ENCODE assay signal across 22 mouse cellular contexts in genomic region chr13:97067691-97068090, GRCm38 (mm10). TPM values are rescaled to one million over a fixed set of nuclear protein-coding genes. Genes with fewer than 3 reads are reported as not detected.
DNase-seq lines count a peak whose midpoint lies in the region; ATAC-seq and TF ChIP-seq lines count a peak whose summit lies in the region.
"Had no signal": no experiment of that assay in that cellular context is flagged by ENCODE, and none has a peak within 500 bp of the region (broad histone marks: within the 10 kb centered on the region; RNA-seq: fewer than 3 reads in every experiment).

No protein-coding gene starts in this region.

- WGBS in forebrain, embryonic 10.5 days: 4% methylated on average over 6 of the region's 6 CpGs
- 19% methylated on average over 6 of the region's 6 CpGs for WGBS in forebrain, postnatal 0 days
- WGBS in midbrain, embryonic 11.5 days: 3% methylated on average over 6 of the region's 6 CpGs
- 2% methylated on average over 6 of the region's 6 CpGs for WGBS in midbrain, embryonic 13.5 days
- WGBS in embryonic facial prominence, embryonic 10.5 days: 3% methylated on average over 6 of the region's 6 CpGs
- WGBS in liver, embryonic 16.5 days (ENCODE audit: insufficient replicate concordance): 33% methylated on average over 6 of the region's 6 CpGs

- ATAC-seq in forebrain, postnatal 0 days: no peak
- ATAC-seq in midbrain, embryonic 11.5 days (ENCODE audit: low FRiP score): no peak
- ATAC-seq in midbrain, embryonic 13.5 days: no peak
- no peak for ATAC-seq in liver, embryonic 16.5 days (ENCODE audit: low read depth)
- ATAC-seq: intestine, embryonic 16.5 days had no signal

- H3K36me3 ChIP-seq in forebrain, embryonic 10.5 days (replicated peaks): no peaks in the 10 kb centered on the region
- no peaks in the 10 kb centered on the region for H3K36me3 ChIP-seq in forebrain, postnatal 0 days (ENCODE audit: insufficient read depth)
- no peaks in the 10 kb centered on the region for H3K36me3 ChIP-seq in midbrain, embryonic 11.5 days (ENCODE audit: control insufficient read depth, insufficient read depth, low read length)
- H3K36me3 ChIP-seq in midbrain, embryonic 13.5 days: no peaks in the 10 kb centered on the region
- H3K36me3 ChIP-seq in embryonic facial prominence, embryonic 10.5 days (replicated peaks): no peaks in the 10 kb centered on the region
- H3K36me3 ChIP-seq in liver, embryonic 16.5 days (ENCODE audit: control insufficient read depth, insufficient read depth): no peaks in the 10 kb centered on the region
- H3K36me3 ChIP-seq: embryonic facial prominence, embryonic 13.5 days; forebrain, embryonic 12.5 days; hindbrain, embryonic 15.5 days; kidney, embryonic 15.5 days; stomach, embryonic 15.5 days had no signal

- peaks cover 46% of the 10 kb centered on the region for H3K4me1 ChIP-seq in forebrain, embryonic 10.5 days
- no peaks in the 10 kb centered on the region for H3K4me1 ChIP-seq in forebrain, postnatal 0 days (ENCODE audit: insufficient read depth)
- peaks cover 4% of the 10 kb centered on the region for H3K4me1 ChIP-seq in midbrain, embryonic 11.5 days (ENCODE audit: control insufficient read depth, insufficient read depth, low read length)
- 0 out of 2 replicates have a peak, but pooled peaks cover 12% of the 10 kb centered on the region for H3K4me1 ChIP-seq in midbrain, embryonic 13.5 days (replicated peaks)
- peaks cover 26% of the 10 kb centered on the region for H3K4me1 ChIP-seq in embryonic facial prominence, embryonic 10.5 days
- peaks cover 44% of the 10 kb centered on the region for H3K4me1 ChIP-seq in liver, embryonic 16.5 days (ENCODE audit: control insufficient read depth, low read depth, low read length)
- H3K4me1 ChIP-seq: embryonic facial prominence, embryonic 13.5 days had no signal

- H3K4me3 ChIP-seq in forebrain, embryonic 10.5 days: peak overlapping the region; percentile 25; the same call in 1 of the 2 replicates
- H3K4me3 ChIP-seq in forebrain, postnatal 0 days (ENCODE audit: low read depth, low read length): no peak overlapping the region
- no peak overlapping the region for H3K4me3 ChIP-seq in midbrain, embryonic 11.5 days (ENCODE audit: low read depth, low read length)
- H3K4me3 ChIP-seq in midbrain, embryonic 13.5 days (replicated peaks): no peak overlapping the region
- no peak overlapping the region for H3K4me3 ChIP-seq in embryonic facial prominence, embryonic 10.5 days
- H3K4me3 ChIP-seq in liver, embryonic 16.5 days (ENCODE audit: low read depth, low read length): peak overlapping the region; percentile 52
- H3K4me3 ChIP-seq: embryonic facial prominence, embryonic 13.5 days; forebrain, embryonic 12.5 days; hindbrain, embryonic 15.5 days; kidney, embryonic 15.5 days; stomach, embryonic 15.5 days had no signal

- no peak overlapping the region for H3K4me2 ChIP-seq in forebrain, postnatal 0 days (ENCODE audit: low read depth)
- H3K4me2 ChIP-seq in midbrain, embryonic 11.5 days: peak overlapping the region; percentile 12; the same call in 1 of the 2 replicates
- H3K4me2 ChIP-seq in midbrain, embryonic 13.5 days (replicated peaks): no peak overlapping the region
- H3K4me2 ChIP-seq in liver, embryonic 16.5 days (ENCODE audit: low read depth, low read length): peak overlapping the region; percentile 65
- H3K4me2 ChIP-seq: embryonic facial prominence, embryonic 13.5 days; forebrain, embryonic 12.5 days; hindbrain, embryonic 15.5 days; kidney, embryonic 15.5 days; stomach, embryonic 15.5 days had no signal

- H3K9me3 ChIP-seq in forebrain, embryonic 10.5 days: peaks cover 6% of the 10 kb centered on the region; the same call in 1 of the 2 replicates
- H3K9me3 ChIP-seq in forebrain, postnatal 0 days (ENCODE audit: low read length): no peaks in the 10 kb centered on the region
- no peaks in the 10 kb centered on the region for H3K9me3 ChIP-seq in midbrain, embryonic 11.5 days (ENCODE audit: control insufficient read depth, low read length)
- H3K9me3 ChIP-seq in midbrain, embryonic 13.5 days: no peaks in the 10 kb centered on the region
- H3K9me3 ChIP-seq in embryonic facial prominence, embryonic 10.5 days: peaks cover 5% of the 10 kb centered on the region; the same call in 1 of the 2 replicates
- H3K9me3 ChIP-seq in liver, embryonic 16.5 days (replicated peaks; ENCODE audit: control insufficient read depth, low read length): no peaks in the 10 kb centered on the region
- H3K9me3 ChIP-seq: embryonic facial prominence, embryonic 13.5 days; forebrain, embryonic 12.5 days; hindbrain, embryonic 15.5 days; stomach, embryonic 15.5 days had no signal

- DNase-seq in forebrain, embryonic 10.5 days (ENCODE audit: extremely low spot score, low spot score): peak; percentile 31
- DNase-seq in forebrain, postnatal 0 days: no peak
- DNase-seq in midbrain, embryonic 11.5 days (ENCODE audit: low spot score, missing footprints): peak; percentile 89
- DNase-seq in embryonic facial prominence, embryonic 10.5 days (ENCODE audit: low spot score): peak; percentile 18
- no peak for DNase-seq in spleen, adult 18-20 months
- no peak for DNase-seq in frontal cortex, postnatal 25 days (ENCODE audit: low spot score in 2 of 2)
- DNase-seq: cerebellum, postnatal 10 days; layer of hippocampus, postnatal 36 days; lung, adult 18-20 months; right cerebral cortex, adult 18-20 months had no signal

- H3K27ac ChIP-seq in forebrain, embryonic 10.5 days: peak overlapping the region; percentile 48
- no peak overlapping the region for H3K27ac ChIP-seq in forebrain, postnatal 0 days (ENCODE audit: low read depth, low read length)
- no peak overlapping the region for H3K27ac ChIP-seq in midbrain, embryonic 11.5 days (ENCODE audit: low read depth, low read length)
- no peak overlapping the region for H3K27ac ChIP-seq in midbrain, embryonic 13.5 days
- no peak overlapping the region for H3K27ac ChIP-seq in embryonic facial prominence, embryonic 10.5 days (replicated peaks)
- H3K27ac ChIP-seq in liver, embryonic 16.5 days (ENCODE audit: low read length): peak overlapping the region; percentile 89
- H3K27ac ChIP-seq: embryonic facial prominence, embryonic 13.5 days; forebrain, embryonic 12.5 days; hindbrain, embryonic 15.5 days; kidney, embryonic 15.5 days; stomach, embryonic 15.5 days had no signal

- peaks cover 53% of the 10 kb centered on the region for H3K27me3 ChIP-seq in forebrain, embryonic 10.5 days (ENCODE audit: poor library complexity, severe bottlenecking)
- H3K27me3 ChIP-seq in forebrain, postnatal 0 days (ENCODE audit: insufficient read depth, low read length): peaks cover 12% of the 10 kb centered on the region; the same call in 1 of the 2 replicates
- no peaks in the 10 kb centered on the region; the same call in 1 of the 2 replicates for H3K27me3 ChIP-seq in midbrain, embryonic 11.5 days (ENCODE audit: control insufficient read depth, insufficient read depth, low read length)
- peaks cover 33% of the 10 kb centered on the region for H3K27me3 ChIP-seq in midbrain, embryonic 13.5 days
- H3K27me3 ChIP-seq in embryonic facial prominence, embryonic 10.5 days (replicated peaks; ENCODE audit: low read depth, poor library complexity, severe bottlenecking): peaks cover 49% of the 10 kb centered on the region
- H3K27me3 ChIP-seq in liver, embryonic 16.5 days (ENCODE audit: control insufficient read depth, insufficient read depth, low read depth, low read length): peaks cover 18% of the 10 kb centered on the region
- H3K27me3 ChIP-seq: stomach, embryonic 15.5 days had no signal

- TF ChIP-seq CTCF in forebrain, postnatal 0 days (IDR thresholded peaks at IDR 0.05; ENCODE audit: low read depth): no peak

- H3K9ac ChIP-seq in forebrain, postnatal 0 days: no peak overlapping the region
- no peak overlapping the region for H3K9ac ChIP-seq in midbrain, embryonic 11.5 days (ENCODE audit: low read length)
- no peak overlapping the region for H3K9ac ChIP-seq in midbrain, embryonic 13.5 days (replicated peaks)
- peak overlapping the region; percentile 49 for H3K9ac ChIP-seq in liver, embryonic 16.5 days (ENCODE audit: low read depth, low read length)
- H3K9ac ChIP-seq: embryonic facial prominence, embryonic 13.5 days; forebrain, embryonic 12.5 days; hindbrain, embryonic 15.5 days; kidney, embryonic 15.5 days; stomach, embryonic 15.5 days had no signal

RNA-seq across cellular contexts. Expression of gene Fam169a, which starts 0.6 kb away (rescaled TPM):
- 11.3 and 12.2 TPM in 2 replicates for polyA plus RNA-seq in forebrain, embryonic 10.5 days (2016; fragmentation: Nextera tagmentation; extraction: Ambion mirVana)
- 34.0 and 40.4 TPM in 2 replicates for total RNA-seq in forebrain, postnatal 0 days (2014; rRNA removed)
- 13.1 and 18.5 TPM in 2 replicates for polyA plus RNA-seq in forebrain, postnatal 0 days (2015; fragmentation: Nextera tagmentation; extraction: Ambion mirVana)
- 13.9 and 14.0 TPM in 2 replicates for polyA plus RNA-seq in midbrain, embryonic 11.5 days (2014; fragmentation: Nextera tagmentation; extraction: Ambion mirVana)
- polyA plus RNA-seq in midbrain, embryonic 13.5 days (2015; fragmentation: Nextera tagmentation; extraction: Ambion mirVana): 18.6 and 18.8 TPM in 2 replicates
- polyA plus RNA-seq in embryonic facial prominence, embryonic 10.5 days (2016; fragmentation: Nextera tagmentation; extraction: Ambion mirVana): 8.5 and 9.6 TPM in 2 replicates
- polyA plus RNA-seq in liver, embryonic 16.5 days (2015; fragmentation: Nextera tagmentation; extraction: Ambion mirVana): 0.58 and 0.83 TPM in 2 replicates
- polyA plus RNA-seq: spleen, adult 2 months had no signal

RNA-seq across cellular contexts. Expression of gene Gm6169, which starts 31.3 kb away (rescaled TPM):
- polyA plus RNA-seq in forebrain, embryonic 10.5 days (2016; fragmentation: Nextera tagmentation; extraction: Ambion mirVana): 0.37 and 1.7 TPM in 2 replicates
- total RNA-seq in forebrain, postnatal 0 days (2014; rRNA removed): 0.62 TPM in 1 of 2 replicates, not detected in the other
- polyA plus RNA-seq in forebrain, postnatal 0 days (2015; fragmentation: Nextera tagmentation; extraction: Ambion mirVana): 1.0 and 1.7 TPM in 2 replicates
- polyA plus RNA-seq in midbrain, embryonic 11.5 days (2014; fragmentation: Nextera tagmentation; extraction: Ambion mirVana): 0.48 and 0.53 TPM in 2 replicates
- 0.43 and 1.1 TPM in 2 replicates for polyA plus RNA-seq in midbrain, embryonic 13.5 days (2015; fragmentation: Nextera tagmentation; extraction: Ambion mirVana)
- polyA plus RNA-seq in embryonic facial prominence, embryonic 10.5 days (2016; fragmentation: Nextera tagmentation; extraction: Ambion mirVana): 0.66 and 2.0 TPM in 2 replicates
- 0.36 and 0.45 TPM in 2 replicates for polyA plus RNA-seq in liver, embryonic 16.5 days (2015; fragmentation: Nextera tagmentation; extraction: Ambion mirVana)

RNA-seq across cellular contexts. Expression of gene 1700029F12Rik, which starts 33.5 kb away (rescaled TPM):
- not detected in 2 replicates for polyA plus RNA-seq in forebrain, embryonic 10.5 days (2016; fragmentation: Nextera tagmentation; extraction: Ambion mirVana)
- not detected in 2 replicates for total RNA-seq in forebrain, postnatal 0 days (2014; rRNA removed)
- not detected in 2 replicates for polyA plus RNA-seq in forebrain, postnatal 0 days (2015; fragmentation: Nextera tagmentation; extraction: Ambion mirVana)
- not detected in 2 replicates for polyA plus RNA-seq in midbrain, embryonic 11.5 days (2014; fragmentation: Nextera tagmentation; extraction: Ambion mirVana)
- polyA plus RNA-seq in midbrain, embryonic 13.5 days (2015; fragmentation: Nextera tagmentation; extraction: Ambion mirVana): not detected in 2 replicates
- not detected in 2 replicates for polyA plus RNA-seq in embryonic facial prominence, embryonic 10.5 days (2016; fragmentation: Nextera tagmentation; extraction: Ambion mirVana)
- polyA plus RNA-seq in liver, embryonic 16.5 days (2015; fragmentation: Nextera tagmentation; extraction: Ambion mirVana): not detected in 2 replicates
- total RNA-seq: layer of hippocampus, postnatal 36 days; left cerebral cortex, postnatal 25 days had no signal
- polyA plus RNA-seq: embryonic facial prominence, embryonic 13.5 days; forebrain, embryonic 12.5 days; heart, postnatal 0 days; hindbrain, embryonic 15.5 days; intestine, embryonic 16.5 days; kidney, embryonic 15.5 days; large intestine, adult 2 months; stomach, embryonic 15.5 days had no signal

Comparison
In these comparisons a context has a peak if more than half of its experiments do, and no peak if none do; other contexts are left out.
1. DNase-seq: peak in forebrain, embryonic 10.5 days (single experiment), midbrain, embryonic 11.5 days (single experiment) and embryonic facial prominence, embryonic 10.5 days (single experiment); none in forebrain, postnatal 0 days (single experiment), spleen, adult 18-20 months (0 of 2) and frontal cortex, postnatal 25 days (0 of 2).
2. H3K27ac ChIP-seq: peak in forebrain, embryonic 10.5 days (single experiment) and liver, embryonic 16.5 days (single experiment); none in forebrain, postnatal 0 days (single experiment), midbrain, embryonic 11.5 days (single experiment), midbrain, embryonic 13.5 days (single experiment) and embryonic facial prominence, embryonic 10.5 days (single experiment).
3. H3K4me3 ChIP-seq: peak in forebrain, embryonic 10.5 days (single experiment) and liver, embryonic 16.5 days (single experiment); none in forebrain, postnatal 0 days (single experiment), midbrain, embryonic 11.5 days (single experiment), midbrain, embryonic 13.5 days (single experiment) and embryonic facial prominence, embryonic 10.5 days (single experiment).
4. H3K4me2 ChIP-seq: peak in midbrain, embryonic 11.5 days (single experiment) and liver, embryonic 16.5 days (single experiment); none in forebrain, postnatal 0 days (single experiment) and midbrain, embryonic 13.5 days (single experiment).